Mouse (Mus musculus) NIH3T3 (cell line): ENCODE data around the gene Zdhhc20.
"Not testable (repeated sequence)": the region's sequence is repeated elsewhere in the genome, so short reads cannot be mapped to it uniquely, and the experiment has no call there.

Experiments used
- DNase-seq: peaks from one replicate; pipeline ENCODE4 v3.0.0-alpha.2; 2012; ENCODE audit warnings: low read depth

Zdhhc20 gene

GRCm38 (mm10) chr14:57889541-57890010 is 500 bp downstream of the Zdhhc20 start:
- DNase-seq = peak; percentile 74

- DNase-seq = no peak
These were observed 2.9 kb downstream of the Zdhhc20 start for GRCm38 (mm10) chr14:57887171-57887570.

GRCm38 (mm10) chr14:57886032-57886431 is 4.0 kb downstream of the Zdhhc20 start:
- DNase-seq = no peak

- peak; percentile 66 for DNase-seq
These were observed 6.7 kb downstream of the Zdhhc20 start for GRCm38 (mm10) chr14:57883341-57883740.

GRCm38 (mm10) chr14:57882720-57883119 is 7.4 kb downstream of the Zdhhc20 start:
- peak; percentile 34 for DNase-seq

GRCm38 (mm10) chr14:57881793-57882192 is 8.3 kb downstream of the Zdhhc20 start:
- DNase-seq = peak; percentile 58

- DNase-seq = no peak
These were observed 9.0 kb downstream of the Zdhhc20 start for GRCm38 (mm10) chr14:57881074-57881473.

- DNase-seq = no peak
These were observed 12.2 kb downstream of the Zdhhc20 start for GRCm38 (mm10) chr14:57877921-57878320.

- peak; percentile 72 for DNase-seq
These were observed 23.3 kb downstream of the Zdhhc20 start for GRCm38 (mm10) chr14:57866676-57867276.

- DNase-seq = no peak
These were observed 24.8 kb downstream of the Zdhhc20 start for GRCm38 (mm10) chr14:57865256-57865655.

- DNase-seq = no peak
These were observed 26.9 kb downstream of the Zdhhc20 start for GRCm38 (mm10) chr14:57863129-57863528.

GRCm38 (mm10) chr14:57861987-57862412 is 28.1 kb downstream of the Zdhhc20 start:
- DNase-seq = no peak

GRCm38 (mm10) chr14:57859520-57859919 is 30.6 kb downstream of the Zdhhc20 start:
- peak; percentile 29 for DNase-seq

- DNase-seq = no peak
These were observed 31.5 kb downstream of the Zdhhc20 start for GRCm38 (mm10) chr14:57858601-57859000.

- not testable (repeated sequence) for DNase-seq
These were observed 34.0 kb downstream of the Zdhhc20 start for GRCm38 (mm10) chr14:57856037-57856436.

GRCm38 (mm10) chr14:57852961-57853360 is 37.1 kb downstream of the Zdhhc20 start:
- DNase-seq = no peak

GRCm38 (mm10) chr14:57850330-57850729 is 39.7 kb downstream of the Zdhhc20 start:
- peak; percentile 32 for DNase-seq

GRCm38 (mm10) chr14:57848646-57849045 is 41.4 kb downstream of the Zdhhc20 start:
- DNase-seq = no peak

GRCm38 (mm10) chr14:57848061-57848460 is 42.0 kb downstream of the Zdhhc20 start:
- not testable (repeated sequence) for DNase-seq

GRCm38 (mm10) chr14:57844535-57844934 is 45.5 kb downstream of the Zdhhc20 start:
- no peak for DNase-seq

GRCm38 (mm10) chr14:57835157-57835556 is 54.9 kb downstream of the Zdhhc20 start:
- DNase-seq = no peak

- no peak for DNase-seq
These were observed 56.5 kb downstream of the Zdhhc20 start for GRCm38 (mm10) chr14:57833526-57833925.

- no peak for DNase-seq
These were observed 62.8 kb downstream of the Zdhhc20 start for GRCm38 (mm10) chr14:57827284-57827683.
